Mouse (Mus musculus) liver, postnatal 0 days (tissue): Measurements from ENCODE around the gene Asb15. TPM values are rescaled to one million over a fixed set of nuclear protein-coding genes. Genes with fewer than 3 reads are reported as not detected.

Experiments
- ATAC-seq: fragments of 200-750 bp; cut with Nextera tagmentation; 2 replicates; pipeline ENCODE4 v1.8.0; 2017; ENCODE audit warnings: mild to moderate bottlenecking, moderate library complexity
- DNase-seq: peaks from one replicate; pipeline ENCODE4 v3.0.0-alpha.2; 2016
- H3K27ac ChIP-seq: fragments of 300-500 bp; sonication (generic); 2 replicates; pipeline ENCODE4 v1.5.1; 2014; ENCODE audit warnings: antibody characterized with exemption, moderate library complexity, mild to moderate bottlenecking, low read depth
- H3K27me3 ChIP-seq: fragments of 300-500 bp; sonication (generic); 2 replicates; pipeline ENCODE4 v1.6.1; 2014; ENCODE audit warnings: low read length, control low read depth, mixed read lengths; ENCODE audit not compliant: insufficient read depth
- H3K36me3 ChIP-seq: fragments of 300-500 bp; sonication (generic); replicated peaks from 2 replicates; pipeline ENCODE4 v1.6.1; 2014; ENCODE audit warnings: mild to moderate bottlenecking, control low read depth, low read length, moderate library complexity, mixed read lengths; ENCODE audit not compliant: insufficient read depth
- H3K4me1 ChIP-seq: fragments of 300-500 bp; sonication (generic); 2 replicates; pipeline ENCODE4 v1.6.1; 2014; ENCODE audit warnings: antibody characterized with exemption, mild to moderate bottlenecking, control low read depth; ENCODE audit not compliant: insufficient read depth
- H3K4me2 ChIP-seq: fragments of 300-500 bp; sonication (generic); 2 replicates; pipeline ENCODE4 v1.6.1; 2014; ENCODE audit warnings: low read depth, mild to moderate bottlenecking, low read length, moderate library complexity, mixed read lengths
- H3K4me3 ChIP-seq: fragments of 300-500 bp; sonication (generic); 2 replicates; pipeline ENCODE4 v1.5.1; 2014; ENCODE audit warnings: low read depth, low read length
- H3K9ac ChIP-seq: fragments of 300-500 bp; sonication (generic); replicated peaks from 2 replicates; pipeline ENCODE4 v1.6.1; 2014; ENCODE audit warnings: mild to moderate bottlenecking, moderate library complexity
- H3K9me3 ChIP-seq: fragments of 300-500 bp; sonication (generic); 2 replicates; pipeline ENCODE4 v1.6.1; 2016; ENCODE audit warnings: mild to moderate bottlenecking, control low read depth, low read length, mixed read lengths
- CTCF ChIP-seq: sonication (generic); IDR thresholded peaks from 2 replicates; pipeline ENCODE4 v1.5.1; 2016; ENCODE audit warnings: antibody characterized with exemption, low read depth
- EP300 ChIP-seq: IDR thresholded peaks from 2 replicates; pipeline ENCODE4 v1.6.1; 2016; ENCODE audit warnings: antibody characterized with exemption, low read depth, mild to moderate bottlenecking
- WGBS: fragments of 180-500 bp; shearing (Covaris S2); extraction: QIAGEN DNeasy Blood & Tissue Kit; methylation state at CpG from one replicate; pipeline ENCODE4 v1.1.7; 2014; ENCODE audit not compliant: insufficient replicate concordance; 5-methylcytosine and 5-hydroxymethylcytosine counted together
- polyA plus RNA-seq: library from polyadenylated mRNA; unstranded; fragments of >200 nt; fragmentation: Nextera tagmentation; extraction: Ambion mirVana; gene quantifications from 2 replicates; pipeline ENCODE4 v1.2.1, GENCODE M21; 2015

The Asb15 gene
- polyA plus RNA-seq, 1 experiment from 2014 or later = not detected

GRCm38 (mm10) chr6:24554427-24555086, 26.6 kb downstream of the Asb15 start:
- DNase-seq = no peak
- Histone ChIP-seq H3K4me1 (no peaks in the 10 kb centered on the region), H3K9ac (no peak overlapping the region), H3K27me3 (no peaks in the 10 kb centered on the region), H3K4me2 (no peak overlapping the region), H3K9me3 (no peaks in the 10 kb centered on the region), H3K27ac (no peak overlapping the region), H3K36me3 (no peaks in the 10 kb centered on the region), H3K4me3 (no peak overlapping the region)
- ATAC-seq = no peak
- TF ChIP-seq EP300 (no peak), CTCF (no peak)
- 66% methylated on average over 11 of the region's 11 CpGs for WGBS

- H3K27me3 ChIP-seq = no peaks in the 10 kb centered on the region
- H3K36me3 ChIP-seq = no peaks in the 10 kb centered on the region
- H3K4me2 ChIP-seq = no peak overlapping the region
- ATAC-seq = no peak
- no peak overlapping the region for H3K9ac ChIP-seq
- DNase-seq = no peak
- TF ChIP-seq CTCF (no peak), EP300 (no peak)
- H3K4me1 ChIP-seq = no peaks in the 10 kb centered on the region
- no peak overlapping the region for H3K4me3 ChIP-seq
- WGBS = 68% methylated on average over 2 of the region's 2 CpGs
- H3K27ac ChIP-seq = no peak overlapping the region
- no peaks in the 10 kb centered on the region for H3K9me3 ChIP-seq
Observed at GRCm38 (mm10) chr6:24555488-24555887, 27.5 kb downstream of the Asb15 start.

- 66% methylated on average over 9 of the region's 9 CpGs for WGBS
Observed at GRCm38 (mm10) chr6:24564081-24564480, 36.1 kb downstream of the Asb15 start.

GRCm38 (mm10) chr6:24564886-24565285, 36.9 kb downstream of the Asb15 start:
- ATAC-seq = no peak
- no peaks in the 10 kb centered on the region for H3K9me3 ChIP-seq
- H3K36me3 ChIP-seq = no peaks in the 10 kb centered on the region
- no peak for TF ChIP-seq EP300
- no peak for TF ChIP-seq CTCF
- no peak overlapping the region for H3K4me2 ChIP-seq
- no peak for DNase-seq
- whole genome bisulfite sequencing = 89% methylated on average over 1 of the region's 1 CpGs
- no peak overlapping the region for H3K9ac ChIP-seq
- H3K4me3 ChIP-seq = no peak overlapping the region
- H3K4me1 ChIP-seq = no peaks in the 10 kb centered on the region
- no peak overlapping the region for H3K27ac ChIP-seq
- no peaks in the 10 kb centered on the region for H3K27me3 ChIP-seq

More at GRCm38 (mm10) chr6:24564081-24564480, 36.1 kb downstream of the Asb15 start:
- ATAC-seq (no peak), DNase-seq (no peak)
- Histone ChIP-seq H3K4me3 (no peak overlapping the region), H3K27ac (no peak overlapping the region), H3K27me3 (no peaks in the 10 kb centered on the region), H3K36me3 (no peaks in the 10 kb centered on the region), H3K4me2 (no peak overlapping the region), H3K9me3 (no peaks in the 10 kb centered on the region), H3K9ac (no peak overlapping the region), H3K4me1 (no peaks in the 10 kb centered on the region)
- TF ChIP-seq EP300 = no peak
- TF ChIP-seq CTCF = no peak

- no peak for DNase-seq
- no peak for ATAC-seq
Observed at GRCm38 (mm10) chr6:24568963-24569362, 41.0 kb downstream of the Asb15 start.

GRCm38 (mm10) chr6:24569711-24570110, 41.8 kb downstream of the Asb15 start:
- H3K36me3 ChIP-seq = no peaks in the 10 kb centered on the region
- H3K9me3 ChIP-seq = peaks cover 7% of the 10 kb centered on the region; the same call in 1 of the 2 replicates
- H3K27me3 ChIP-seq = no peaks in the 10 kb centered on the region
- no peak for TF ChIP-seq CTCF
- TF ChIP-seq EP300 = no peak
- WGBS = 78% methylated on average over 1 of the region's 1 CpGs
- DNase-seq (no peak), ATAC-seq (no peak)
- no peak overlapping the region for H3K4me2 ChIP-seq
- no peaks in the 10 kb centered on the region for H3K4me1 ChIP-seq
- no peak overlapping the region for H3K27ac ChIP-seq
- H3K4me3 ChIP-seq = no peak overlapping the region
- no peak overlapping the region for H3K9ac ChIP-seq

More at GRCm38 (mm10) chr6:24568963-24569362, 41.0 kb downstream of the Asb15 start:
- peak; percentile 45 for TF ChIP-seq CTCF
- TF ChIP-seq EP300 = no peak
- 70% methylated on average over 5 of the region's 5 CpGs for WGBS
- Histone ChIP-seq H3K27ac (no peak overlapping the region), H3K36me3 (no peaks in the 10 kb centered on the region), H3K4me1 (no peaks in the 10 kb centered on the region), H3K4me3 (no peak overlapping the region), H3K9me3 (0 out of 2 replicates have a peak, but pooled peaks cover 5% of the 10 kb centered on the region), H3K27me3 (no peaks in the 10 kb centered on the region), H3K4me2 (no peak overlapping the region), H3K9ac (no peak overlapping the region)
